Mouse (Mus musculus): ENCODE results near the gene 1700001K19Rik. TPM values are rescaled to one million over a fixed set of nuclear protein-coding genes. Genes with fewer than 3 reads are reported as not detected.
A peak's percentile ranks its signal among the peaks of the same experiment; 100 is the strongest.

1700001K19Rik gene
- total and polyA plus RNA-seq, 2 experiments from 2014 or later: not detected

DNA sequence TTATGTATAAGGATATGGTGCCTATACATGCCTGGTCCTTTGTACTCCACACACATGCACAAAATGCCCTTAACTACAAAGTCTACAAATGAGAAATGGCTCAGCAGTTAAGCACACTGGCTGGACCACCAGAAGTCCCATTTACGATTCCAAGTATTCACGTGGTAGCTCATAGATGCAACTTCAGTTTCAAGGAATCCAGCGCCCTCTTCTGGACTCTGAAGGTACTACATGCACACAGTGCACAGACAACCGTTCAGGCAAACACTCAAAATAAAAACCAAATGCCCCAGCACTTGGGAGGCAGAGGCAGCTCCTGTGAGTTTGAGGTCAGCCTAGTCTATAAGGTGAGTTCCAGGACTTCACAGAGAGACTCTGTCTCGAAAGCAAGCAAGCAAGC lies 8.2 kb downstream of the 1700001K19Rik start:
- DNase-seq (ENCODE audit: low spot score) (peak; percentile 17), ATAC-seq (ENCODE audit: low FRiP score) (no peak)

DNA sequence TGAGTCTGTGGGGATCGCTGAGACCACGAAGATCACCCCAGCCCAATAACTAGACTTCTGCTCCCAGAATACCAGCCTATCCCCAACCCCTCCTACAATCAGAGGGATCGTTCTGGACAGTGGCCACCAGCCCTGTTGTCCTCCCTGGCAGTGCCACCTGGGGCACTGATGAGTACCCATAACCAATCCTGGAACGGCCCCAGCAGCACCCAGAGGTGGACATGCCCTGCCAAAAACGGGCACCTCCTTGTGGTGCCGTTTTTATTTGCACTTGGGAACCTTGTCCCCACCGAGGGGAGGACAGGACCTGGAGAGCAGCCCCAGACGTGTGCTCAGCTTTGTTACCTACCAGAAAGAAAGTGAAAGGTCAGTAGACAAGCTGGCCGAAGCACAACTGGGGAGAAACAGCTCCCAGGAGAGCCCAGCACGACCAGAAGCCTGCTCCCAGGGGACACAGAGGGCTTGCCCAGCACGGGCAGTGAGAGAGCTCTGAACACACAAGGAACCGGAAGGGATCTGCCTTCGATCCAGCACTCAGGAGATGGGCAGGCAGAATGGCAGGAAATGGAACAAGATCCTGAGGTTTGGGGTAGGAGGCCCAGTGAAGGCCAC lies 14.8 kb downstream of the 1700001K19Rik start:
- Histone ChIP-seq H3K4me1 (ENCODE audit: insufficient read depth, low read length) (no peaks in the 10 kb centered on the region), H3K4me3 (ENCODE audit: low read depth, low read length) (no peak overlapping the region), H3K27ac (ENCODE audit: low read depth, low read length) (no peak overlapping the region), H3K27me3 (ENCODE audit: insufficient read depth, low read length) (no peaks in the 10 kb centered on the region), H3K9me3 (ENCODE audit: low read length) (no peaks in the 10 kb centered on the region), H3K4me2 (ENCODE audit: low read depth, low read length, poor library complexity, severe bottlenecking) (no peak overlapping the region), H3K36me3 (ENCODE audit: insufficient read depth, low read length) (peaks cover 76% of the 10 kb centered on the region), H3K9ac (replicated peaks; ENCODE audit: low read length, poor library complexity, severe bottlenecking) (no peak overlapping the region)
- DNase-seq (ENCODE audit: low spot score): no peak
- no peak for ATAC-seq (ENCODE audit: low FRiP score)
- no peak for TF ChIP-seq CTCF (IDR thresholded peaks at IDR 0.05)
- WGBS: 85% methylated on average over 13 of the region's 13 CpGs

More for the DNA sequence above, 8.2 kb downstream of the 1700001K19Rik start:
- Histone ChIP-seq H3K4me2 (ENCODE audit: low read depth, low read length, poor library complexity, severe bottlenecking) (no peak overlapping the region), H3K27me3 (ENCODE audit: insufficient read depth, low read length) (no peaks in the 10 kb centered on the region), H3K9ac (replicated peaks; ENCODE audit: low read length, poor library complexity, severe bottlenecking) (no peak overlapping the region), H3K4me3 (ENCODE audit: low read depth, low read length) (no peak overlapping the region), H3K9me3 (ENCODE audit: low read length) (no peaks in the 10 kb centered on the region), H3K4me1 (ENCODE audit: insufficient read depth, low read length) (no peaks in the 10 kb centered on the region), H3K36me3 (ENCODE audit: insufficient read depth, low read length) (peaks cover 10% of the 10 kb centered on the region; the same call in 1 of the 2 replicates), H3K27ac (ENCODE audit: low read depth, low read length) (no peak overlapping the region)
- 57% methylated on average over 5 of the region's 5 CpGs for WGBS
- peak; percentile 64 for TF ChIP-seq CTCF (IDR thresholded peaks at IDR 0.05)

DNA sequence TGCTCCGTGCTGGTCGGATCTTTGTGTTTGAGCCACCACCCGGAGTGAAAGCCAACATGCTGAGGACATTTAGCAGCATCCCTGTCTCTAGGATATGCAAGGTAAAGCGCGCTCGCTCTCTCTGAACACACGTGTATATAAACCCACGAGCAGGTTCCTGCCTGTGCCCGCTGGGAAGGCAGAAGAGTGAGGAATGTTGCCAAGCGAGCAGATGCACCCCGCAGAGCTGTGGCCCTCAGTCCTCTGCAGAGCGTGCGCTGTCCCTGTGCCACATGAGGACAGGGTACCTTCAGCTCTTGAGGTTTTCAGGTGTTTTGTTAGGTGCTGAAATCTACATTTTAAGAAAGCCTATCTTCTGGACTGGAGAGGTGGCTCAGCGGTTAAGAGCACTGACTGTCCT lies 20.7 kb downstream of the 1700001K19Rik start:
- no peak for TF ChIP-seq CTCF (IDR thresholded peaks at IDR 0.05)
- no peaks in the 10 kb centered on the region for H3K27me3 ChIP-seq (ENCODE audit: insufficient read depth, low read length)
- WGBS: 94% methylated on average over 14 of the region's 14 CpGs
- peaks cover 97% of the 10 kb centered on the region for H3K36me3 ChIP-seq (ENCODE audit: insufficient read depth, low read length)
- no peaks in the 10 kb centered on the region for H3K4me1 ChIP-seq (ENCODE audit: insufficient read depth, low read length)
- H3K4me3 ChIP-seq (ENCODE audit: low read depth, low read length): no peak overlapping the region
- no peak overlapping the region for H3K4me2 ChIP-seq (ENCODE audit: low read depth, low read length, poor library complexity, severe bottlenecking)
- DNase-seq (ENCODE audit: low spot score) (no peak), ATAC-seq (ENCODE audit: low FRiP score) (no peak)
- no peak overlapping the region for H3K27ac ChIP-seq (ENCODE audit: low read depth, low read length)
- H3K9ac ChIP-seq (replicated peaks; ENCODE audit: low read length, poor library complexity, severe bottlenecking): no peak overlapping the region
- no peaks in the 10 kb centered on the region for H3K9me3 ChIP-seq (ENCODE audit: low read length)

DNA sequence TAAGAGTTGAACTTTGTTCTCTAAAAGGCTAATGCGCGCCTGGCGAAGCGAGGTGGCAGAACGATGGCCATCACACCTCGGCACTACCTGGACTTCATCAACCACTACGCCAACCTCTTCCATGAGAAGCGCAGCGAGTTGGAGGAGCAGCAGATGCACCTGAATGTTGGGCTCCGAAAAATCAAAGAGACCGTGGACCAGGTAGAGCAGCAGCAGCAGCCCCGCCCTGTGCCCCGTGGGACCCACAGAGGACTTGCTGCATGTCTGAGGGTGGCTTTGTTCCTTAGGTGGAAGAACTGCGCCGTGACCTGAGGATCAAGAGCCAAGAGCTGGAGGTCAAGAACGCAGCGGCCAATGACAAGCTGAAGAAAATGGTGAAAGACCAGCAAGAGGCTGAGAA lies 31.0 kb downstream of the 1700001K19Rik start:
- H3K9ac ChIP-seq (replicated peaks; ENCODE audit: low read length, poor library complexity, severe bottlenecking): no peak overlapping the region
- no peak overlapping the region for H3K4me2 ChIP-seq (ENCODE audit: low read depth, low read length, poor library complexity, severe bottlenecking)
- no peak for DNase-seq (ENCODE audit: low spot score)
- H3K9me3 ChIP-seq (ENCODE audit: low read length): no peaks in the 10 kb centered on the region
- H3K27me3 ChIP-seq (ENCODE audit: insufficient read depth, low read length): no peaks in the 10 kb centered on the region
- H3K4me1 ChIP-seq (ENCODE audit: insufficient read depth, low read length): no peaks in the 10 kb centered on the region
- 99% methylated on average over 17 of the region's 17 CpGs for WGBS
- H3K27ac ChIP-seq (ENCODE audit: low read depth, low read length): no peak overlapping the region
- H3K4me3 ChIP-seq (ENCODE audit: low read depth, low read length): no peak overlapping the region
- no peak for ATAC-seq (ENCODE audit: low FRiP score)
- no peak for TF ChIP-seq CTCF (IDR thresholded peaks at IDR 0.05)
- peaks cover 89% of the 10 kb centered on the region for H3K36me3 ChIP-seq (ENCODE audit: insufficient read depth, low read length)

DNA sequence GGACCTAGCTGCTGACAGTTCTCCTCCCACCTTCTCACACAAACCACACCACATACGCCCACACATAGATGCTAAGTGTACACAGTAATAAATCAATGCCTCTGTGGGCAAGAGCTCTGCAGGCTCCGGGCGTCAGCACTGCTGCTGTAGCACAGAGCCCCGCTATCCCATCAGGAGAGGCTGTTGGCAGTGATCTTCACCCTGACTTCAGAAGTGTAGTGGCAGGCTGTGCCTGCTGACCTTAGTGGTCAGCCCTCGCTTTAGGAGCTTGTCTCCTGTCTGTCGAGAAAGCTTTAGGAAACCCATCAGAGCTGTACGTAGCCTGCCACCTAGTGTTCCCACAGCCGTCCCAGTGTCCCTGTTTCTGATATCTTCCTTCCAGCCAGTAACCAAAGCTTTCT lies 32.2 kb downstream of the 1700001K19Rik start:
- ATAC-seq (ENCODE audit: low FRiP score): no peak
- Histone ChIP-seq H3K9ac (replicated peaks; ENCODE audit: low read length, poor library complexity, severe bottlenecking) (no peak overlapping the region), H3K36me3 (ENCODE audit: insufficient read depth, low read length) (peaks cover 84% of the 10 kb centered on the region), H3K27me3 (ENCODE audit: insufficient read depth, low read length) (no peaks in the 10 kb centered on the region), H3K4me1 (ENCODE audit: insufficient read depth, low read length) (no peaks in the 10 kb centered on the region), H3K4me3 (ENCODE audit: low read depth, low read length) (no peak overlapping the region), H3K27ac (ENCODE audit: low read depth, low read length) (no peak overlapping the region), H3K4me2 (ENCODE audit: low read depth, low read length, poor library complexity, severe bottlenecking) (no peak overlapping the region), H3K9me3 (ENCODE audit: low read length) (no peaks in the 10 kb centered on the region)
- TF ChIP-seq CTCF (IDR thresholded peaks at IDR 0.05): peak; percentile 29; the same call in 1 of the 2 replicates
- 85% methylated on average over 8 of the region's 8 CpGs for WGBS
- no peak for DNase-seq (ENCODE audit: low spot score)

DNA sequence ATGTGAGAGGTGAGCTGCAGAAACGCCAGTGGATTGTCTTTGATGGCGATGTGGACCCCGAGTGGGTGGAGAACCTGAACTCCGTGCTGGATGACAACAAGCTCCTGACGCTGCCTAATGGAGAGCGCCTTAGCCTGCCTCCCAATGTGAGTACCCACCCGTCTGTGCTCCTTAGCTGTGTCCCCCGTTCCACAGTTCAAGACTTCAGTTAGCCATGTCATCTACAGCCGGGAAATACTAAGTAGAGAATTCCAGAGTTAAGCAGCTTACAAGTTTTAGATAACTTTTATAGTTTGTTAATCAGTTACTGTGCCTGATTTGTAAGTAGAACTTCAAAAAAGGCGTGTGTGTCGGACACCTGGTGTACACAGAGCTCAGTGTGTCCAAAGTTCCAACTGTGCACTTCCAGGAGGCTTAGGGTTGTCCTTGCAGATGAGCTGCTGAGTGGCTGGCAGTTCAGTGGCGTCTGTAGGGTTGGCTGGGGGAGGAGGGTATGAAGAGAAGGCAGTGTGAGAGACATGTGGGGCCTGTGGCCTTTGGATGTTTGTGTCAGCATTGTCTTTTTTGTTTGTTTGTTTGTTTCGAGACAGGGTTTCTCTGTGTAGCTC lies 44.8 kb downstream of the 1700001K19Rik start:
- H3K27me3 ChIP-seq (ENCODE audit: insufficient read depth, low read length): no peaks in the 10 kb centered on the region
- H3K9me3 ChIP-seq (ENCODE audit: low read length): no peaks in the 10 kb centered on the region
- no peak overlapping the region for H3K27ac ChIP-seq (ENCODE audit: low read depth, low read length)
- no peak for TF ChIP-seq CTCF (IDR thresholded peaks at IDR 0.05)
- peaks cover 96% of the 10 kb centered on the region for H3K36me3 ChIP-seq (ENCODE audit: insufficient read depth, low read length)
- H3K4me2 ChIP-seq (ENCODE audit: low read depth, low read length, poor library complexity, severe bottlenecking): no peak overlapping the region
- WGBS: 93% methylated on average over 13 of the region's 13 CpGs
- no peaks in the 10 kb centered on the region for H3K4me1 ChIP-seq (ENCODE audit: insufficient read depth, low read length)
- ATAC-seq (ENCODE audit: low FRiP score) (no peak), DNase-seq (ENCODE audit: low spot score) (no peak)
- no peak overlapping the region for H3K9ac ChIP-seq (replicated peaks; ENCODE audit: low read length, poor library complexity, severe bottlenecking)
- H3K4me3 ChIP-seq (ENCODE audit: low read depth, low read length): no peak overlapping the region

Measured in midbrain, postnatal 0 days (tissue).